Mouse (Mus musculus) ES-Bruce4 (cell line): ENCODE data around the gene Pold4. TPM values are rescaled to one million over a fixed set of nuclear protein-coding genes. Genes with fewer than 3 reads are reported as not detected.

Source experiments
- H3K27ac ChIP-seq: 2 replicates; pipeline ENCODE4 v1.5.1; 2012; ENCODE audit warnings: low read length, inconsistent platforms; ENCODE audit not compliant: insufficient read depth
- H3K27me3 ChIP-seq: 2 replicates; pipeline ENCODE4 v1.6.1; 2012; ENCODE audit warnings: mild to moderate bottlenecking, low read length, inconsistent platforms; ENCODE audit not compliant: control insufficient read depth, poor library complexity, insufficient read depth, severe bottlenecking
- H3K36me3 ChIP-seq: 2 replicates; pipeline ENCODE4 v1.6.1; 2012; ENCODE audit warnings: inconsistent platforms, mild to moderate bottlenecking, low read length, moderate library complexity; ENCODE audit not compliant: control insufficient read depth, poor library complexity, insufficient read depth, severe bottlenecking
- H3K4me1 ChIP-seq: one replicate; pipeline ENCODE4 v1.8.1; 2011; ENCODE audit warnings: low read length; ENCODE audit not compliant: control insufficient read depth, insufficient read depth
- H3K4me3 ChIP-seq: 2 replicates; pipeline ENCODE4 v1.5.1; 2011; ENCODE audit warnings: low read depth, mild to moderate bottlenecking, low read length
- H3K9ac ChIP-seq: 2 replicates; pipeline ENCODE4 v1.6.1; 2012; ENCODE audit warnings: low read depth, mild to moderate bottlenecking, inconsistent platforms; ENCODE audit not compliant: poor library complexity, severe bottlenecking
- H3K9me3 ChIP-seq: replicated peaks from 2 replicates; pipeline ENCODE4 v1.6.1; 2012; ENCODE audit warnings: mild to moderate bottlenecking, low read length, inconsistent platforms; ENCODE audit not compliant: control insufficient read depth, poor library complexity, insufficient read depth, severe bottlenecking
- CTCF ChIP-seq: IDR thresholded peaks from one replicate; pipeline ENCODE4 v1.8.1; 2011; ENCODE audit warnings: low read depth, low read length
- EP300 ChIP-seq: IDR thresholded peaks from 2 replicates; pipeline ENCODE4 v1.6.1; 2011; ENCODE audit warnings: low read depth, low read length; ENCODE audit not compliant: insufficient read depth
- POLR2A ChIP-seq: IDR thresholded peaks from one replicate; pipeline ENCODE4 v1.8.1; 2011; ENCODE audit warnings: low read length; ENCODE audit not compliant: insufficient read depth
- polyA plus RNA-seq: library from polyadenylated mRNA; stranded (reverse); fragments of >200 nt; gene quantifications from 2 replicates; pipeline ENCODE4 v1.2.4, GENCODE M21; 2011; ENCODE audit warnings: low read depth; ENCODE audit not compliant: missing spikeins, insufficient read depth, insufficient read length

The Pold4 gene
- polyA plus RNA-seq, 1 experiment: 26.7 TPM

DNA sequence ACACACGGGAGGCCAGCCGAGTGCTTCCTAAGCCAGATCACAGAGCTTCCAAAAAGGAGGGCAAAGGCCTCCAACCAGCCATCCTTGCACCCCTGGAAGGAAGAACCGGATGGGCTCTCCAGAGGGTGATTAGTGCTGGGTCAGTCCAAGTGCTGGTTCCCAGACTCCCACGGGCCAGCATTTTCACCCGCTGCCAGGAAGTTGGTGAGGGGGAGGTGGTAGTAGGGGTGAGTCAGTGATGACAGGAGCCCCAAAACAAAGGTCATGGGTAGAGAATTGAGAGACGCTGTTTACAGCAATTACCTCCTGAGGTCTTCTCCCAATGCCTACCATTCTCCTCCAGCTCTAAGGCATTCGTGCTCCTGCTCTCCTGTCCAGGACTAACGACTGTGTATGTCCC, 1.3 kb upstream of the Pold4 start:
- no peak overlapping the region for H3K27ac ChIP-seq

DNA sequence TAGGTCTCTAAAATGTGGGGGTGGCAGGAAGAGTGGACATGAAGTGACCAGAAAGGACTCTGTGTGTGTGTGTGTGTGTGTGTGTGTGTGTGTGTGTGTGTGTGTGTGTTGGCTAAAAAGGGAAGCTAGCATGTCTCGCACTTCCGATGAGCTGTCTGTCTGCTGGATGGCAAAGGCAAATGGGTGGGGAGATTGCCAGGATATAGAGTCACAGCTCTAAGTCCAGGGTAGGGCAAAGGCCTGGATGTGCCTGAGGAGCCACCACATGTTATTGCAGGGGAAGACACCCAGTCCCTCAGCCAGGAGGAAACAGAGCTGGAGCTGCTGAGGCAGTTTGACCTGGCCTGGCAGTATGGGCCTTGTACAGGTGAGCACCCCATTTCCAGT, 480 bp downstream of the Pold4 start:
- 0 out of 2 replicates have a peak overlapping the region, but pooled peaks have one; percentile 41 for H3K9ac ChIP-seq
- no peaks in the 10 kb centered on the region for H3K4me1 ChIP-seq
- H3K9me3 ChIP-seq: no peaks in the 10 kb centered on the region
- no peaks in the 10 kb centered on the region for H3K27me3 ChIP-seq
- peak overlapping the region; percentile 96 for H3K4me3 ChIP-seq
- no peaks in the 10 kb centered on the region for H3K36me3 ChIP-seq
- TF ChIP-seq POLR2A (no peak), CTCF (no peak), EP300 (no peak)
- no peak overlapping the region for H3K27ac ChIP-seq

More for the DNA sequence above, 1.3 kb upstream of the Pold4 start:
- no peaks in the 10 kb centered on the region for H3K4me1 ChIP-seq
- no peaks in the 10 kb centered on the region for H3K36me3 ChIP-seq
- H3K27me3 ChIP-seq: no peaks in the 10 kb centered on the region
- H3K9ac ChIP-seq: no peak overlapping the region
- H3K9me3 ChIP-seq: no peaks in the 10 kb centered on the region
- H3K4me3 ChIP-seq: no peak overlapping the region
- TF ChIP-seq CTCF (no peak), POLR2A (no peak), EP300 (no peak)

DNA sequence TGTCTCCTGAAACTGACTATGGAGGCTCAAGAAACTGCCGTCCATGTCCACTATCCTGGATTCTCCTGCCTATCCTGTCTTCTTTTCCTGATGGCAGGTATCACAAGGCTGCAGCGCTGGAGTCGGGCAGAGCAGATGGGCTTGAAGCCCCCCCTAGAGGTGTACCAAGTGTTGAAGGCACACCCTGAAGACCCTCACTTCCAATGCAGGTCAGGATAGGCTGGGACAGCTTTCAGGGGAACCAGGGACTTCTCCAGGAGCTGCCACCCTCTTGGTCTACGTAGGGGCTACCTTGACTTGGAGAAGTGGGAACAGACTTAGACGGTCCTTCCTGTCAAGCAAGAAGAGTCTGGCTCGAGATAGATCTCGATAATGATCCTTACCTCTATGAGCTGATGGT, 952 bp downstream of the Pold4 start:
- H3K4me1 ChIP-seq: no peaks in the 10 kb centered on the region
- TF ChIP-seq EP300: no peak
- H3K4me3 ChIP-seq: no peak overlapping the region
- no peaks in the 10 kb centered on the region for H3K36me3 ChIP-seq
- H3K27me3 ChIP-seq: no peaks in the 10 kb centered on the region
- H3K9ac ChIP-seq: no peak overlapping the region
- no peak overlapping the region for H3K27ac ChIP-seq
- H3K9me3 ChIP-seq: no peaks in the 10 kb centered on the region

DNA sequence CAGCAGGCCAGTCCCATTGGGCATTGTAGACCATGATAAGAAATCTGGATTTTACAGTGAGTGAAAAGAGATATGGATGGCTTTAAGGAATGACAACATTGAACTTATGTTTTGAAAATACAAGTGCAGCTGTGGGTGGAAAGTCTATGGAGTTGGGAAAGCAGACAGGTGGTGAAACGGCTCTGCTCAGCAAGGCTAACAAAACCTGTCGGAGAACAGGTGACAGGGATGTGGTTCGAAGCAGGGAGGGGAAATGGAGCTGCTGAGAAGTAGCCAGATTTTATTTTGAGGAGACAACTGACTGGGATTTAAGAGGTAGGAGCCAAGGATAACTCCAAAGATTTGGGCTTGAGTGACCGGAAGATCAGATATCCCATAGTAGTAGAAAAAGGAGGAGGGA, 2.8 kb downstream of the Pold4 start:
- Histone ChIP-seq H3K9ac (no peak overlapping the region), H3K27me3 (no peaks in the 10 kb centered on the region), H3K4me1 (no peaks in the 10 kb centered on the region), H3K4me3 (no peak overlapping the region), H3K9me3 (no peaks in the 10 kb centered on the region), H3K27ac (no peak overlapping the region), H3K36me3 (no peaks in the 10 kb centered on the region)
- TF ChIP-seq EP300 (no peak), POLR2A (no peak), CTCF (no peak)

DNA sequence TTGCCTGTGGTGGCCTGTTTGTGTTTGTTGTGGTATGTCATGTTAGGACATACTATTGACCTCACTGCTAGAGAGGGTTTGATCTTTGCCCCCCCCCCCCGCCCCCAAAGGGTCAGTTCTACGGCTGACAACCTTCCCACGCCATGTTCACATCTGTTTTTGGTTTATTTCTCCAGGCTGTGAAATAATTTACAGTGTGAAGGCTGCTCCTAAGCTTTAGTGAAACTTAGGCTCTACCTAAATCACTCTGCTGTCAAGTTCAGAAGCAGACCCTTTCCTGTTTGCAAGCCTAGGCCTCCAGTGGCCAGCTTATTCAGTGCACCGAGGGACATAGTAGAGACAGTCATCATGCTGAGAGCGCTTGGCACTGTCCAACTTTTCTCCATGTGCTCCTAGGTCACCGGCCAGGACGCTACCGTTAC, 8.6 kb downstream of the Pold4 start:
- TF ChIP-seq CTCF (no peak), EP300 (no peak), POLR2A (no peak)
- Histone ChIP-seq H3K4me3 (no peak overlapping the region), H3K9me3 (no peaks in the 10 kb centered on the region), H3K9ac (no peak overlapping the region), H3K4me1 (no peaks in the 10 kb centered on the region), H3K27me3 (no peaks in the 10 kb centered on the region), H3K36me3 (no peaks in the 10 kb centered on the region), H3K27ac (no peak overlapping the region)

DNA sequence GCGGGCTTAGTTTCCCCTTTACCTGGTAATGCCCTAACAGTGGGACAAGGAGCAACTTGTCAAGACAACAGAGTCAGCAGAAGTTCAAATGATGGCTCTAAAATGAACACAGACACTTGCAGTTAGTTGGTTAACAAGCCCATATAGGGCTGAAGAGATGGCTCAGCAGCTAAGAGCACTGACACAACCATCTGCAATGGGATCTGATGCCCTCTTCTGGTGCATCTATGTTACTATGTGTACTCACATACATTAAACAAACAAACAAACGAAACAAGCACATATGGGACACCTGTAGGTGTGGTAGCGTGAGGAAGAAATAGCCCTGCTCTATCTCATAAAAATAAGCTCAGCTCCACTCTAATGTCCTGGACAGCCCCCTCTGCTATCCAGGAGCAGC, 10.7 kb downstream of the Pold4 start:
- Histone ChIP-seq H3K4me3 (no peak overlapping the region), H3K27me3 (no peaks in the 10 kb centered on the region), H3K36me3 (no peaks in the 10 kb centered on the region), H3K9me3 (no peaks in the 10 kb centered on the region), H3K4me1 (no peaks in the 10 kb centered on the region), H3K27ac (no peak overlapping the region), H3K9ac (no peak overlapping the region)
- TF ChIP-seq CTCF: no peak
- no peak for TF ChIP-seq EP300
- TF ChIP-seq POLR2A: no peak

DNA sequence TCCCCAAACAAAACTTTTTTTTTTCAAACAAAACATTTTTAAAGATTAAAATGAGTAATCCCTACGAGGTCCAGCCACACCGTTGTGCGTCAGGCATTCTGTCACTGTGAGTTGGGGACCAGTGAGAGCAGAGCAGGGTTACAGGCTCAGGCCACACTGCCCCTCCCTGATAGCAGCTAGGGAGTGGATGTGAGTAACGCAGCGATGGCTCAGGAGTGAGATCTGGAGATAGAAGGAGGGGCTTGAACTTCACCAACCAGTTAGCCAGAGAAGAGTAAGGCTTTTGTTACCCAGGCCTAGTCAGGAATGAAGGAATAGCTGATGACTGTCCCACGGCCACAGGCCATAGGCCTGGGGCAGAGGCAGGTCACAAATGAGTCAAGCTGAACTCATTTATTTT, 13.1 kb downstream of the Pold4 start:
- H3K36me3 ChIP-seq: no peaks in the 10 kb centered on the region
- H3K4me3 ChIP-seq: no peak overlapping the region
- H3K9me3 ChIP-seq: no peaks in the 10 kb centered on the region
- TF ChIP-seq POLR2A (no peak), CTCF (no peak), EP300 (no peak)
- H3K9ac ChIP-seq: no peak overlapping the region
- no peaks in the 10 kb centered on the region for H3K27me3 ChIP-seq
- no peaks in the 10 kb centered on the region for H3K4me1 ChIP-seq
- H3K27ac ChIP-seq: no peak overlapping the region
